Mouse (Mus musculus): Measurements from ENCODE around the gene Palm3. TPM values are rescaled to one million over a fixed set of nuclear protein-coding genes. Genes with fewer than 3 reads are reported as not detected.
A peak's percentile ranks its signal among the peaks of the same experiment; 100 is the strongest.
"Not testable (repeated sequence)": the region's sequence is repeated elsewhere in the genome, so short reads cannot be mapped to it uniquely, and the experiment has no call there.

The Palm3 gene
- polyA plus RNA-seq, 1 experiment from 2014 or later: 0.07 TPM

DNA sequence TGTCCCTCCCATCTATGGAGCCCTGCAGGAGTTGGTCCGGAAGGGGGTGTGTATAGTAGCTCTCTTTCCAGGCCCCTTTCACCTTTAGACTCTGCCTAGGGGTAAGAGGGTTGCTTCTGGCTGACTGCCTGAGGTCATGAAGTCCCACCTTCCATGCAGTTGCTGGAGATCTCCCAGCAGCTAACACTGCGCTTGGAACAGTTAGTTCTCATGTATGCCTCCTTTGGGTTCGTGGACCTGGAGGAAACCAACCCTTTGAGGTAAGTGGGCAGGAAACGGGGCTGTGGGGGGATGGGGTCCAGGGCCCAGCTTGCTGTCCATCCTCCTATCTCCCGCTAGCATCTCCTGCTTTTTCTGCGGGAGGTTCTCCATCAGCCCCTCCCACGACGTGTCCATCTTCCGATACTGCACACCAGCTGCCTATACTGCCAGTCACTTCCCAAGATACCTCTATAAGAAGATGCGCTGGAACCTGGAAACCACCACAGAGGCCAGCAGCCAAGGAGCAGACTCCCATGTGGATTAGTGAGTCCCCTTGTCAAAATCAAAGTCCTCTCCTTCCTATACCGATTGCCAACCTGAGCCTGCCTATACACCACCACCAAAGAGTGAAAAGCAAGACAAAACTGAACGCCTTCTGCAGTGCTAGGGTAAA lies 18.2 kb upstream of the Palm3 start:
- H3K79me2 ChIP-seq (ENCODE audit: inconsistent target): peaks cover 24% of the 10 kb centered on the region; the same call in 1 of the 2 replicates
- H3K36me3 ChIP-seq (ENCODE audit: inconsistent target): no peaks in the 10 kb centered on the region; the same call in 1 of the 2 replicates
- no peak overlapping the region for H3K4me3 ChIP-seq (ENCODE audit: inconsistent target)
- no peak overlapping the region for H3K27ac ChIP-seq
- WGBS (ENCODE audit: missing documents): 93% methylated on average over 12 of the region's 12 CpGs

- Histone ChIP-seq H3K36me3 (ENCODE audit: inconsistent target) (no peaks in the 10 kb centered on the region; the same call in 1 of the 2 replicates), H3K27ac (peak overlapping the region; percentile 86), H3K4me3 (ENCODE audit: inconsistent target) (peak overlapping the region; percentile 49), H3K79me2 (ENCODE audit: inconsistent target) (peaks cover 24% of the 10 kb centered on the region; the same call in 1 of the 2 replicates)
- WGBS (ENCODE audit: missing documents): 74% methylated on average over 6 of the region's 6 CpGs
Measured at GRCm38 (mm10) chr8:84003612-84004246, 17.5 kb upstream of the Palm3 start.

DNA sequence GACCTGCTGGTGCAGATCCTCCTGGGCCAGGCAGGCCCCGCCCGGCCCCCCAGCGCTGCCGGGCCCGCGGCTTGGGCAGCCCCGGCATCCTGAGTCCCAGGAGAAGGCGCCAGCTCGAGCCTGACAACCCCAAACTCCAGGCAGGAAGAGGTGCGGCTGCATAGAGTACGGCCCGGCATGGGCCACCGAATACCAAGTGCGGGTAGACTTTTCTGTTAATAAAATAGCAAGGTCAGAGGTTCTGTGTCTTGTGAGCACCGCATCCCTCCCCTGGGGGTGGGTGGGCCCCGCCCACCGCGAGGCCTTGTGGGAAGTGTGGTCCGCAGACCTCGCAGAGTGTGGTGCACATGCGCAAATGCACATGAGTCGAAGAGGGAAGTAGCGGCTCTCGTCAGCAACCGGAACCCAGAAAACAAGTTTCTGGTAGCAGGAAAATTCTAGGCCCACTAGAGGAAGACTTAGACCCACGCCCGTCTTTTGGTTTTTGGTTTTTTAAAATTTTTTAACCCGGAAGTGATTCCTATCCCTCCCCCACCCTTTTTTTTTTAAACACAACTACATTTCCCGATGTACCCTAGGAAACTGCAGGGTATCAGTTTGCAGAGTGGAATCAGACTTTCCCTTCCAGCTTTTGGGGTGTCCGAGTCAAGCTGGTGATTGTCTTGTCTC lies 16.6 kb upstream of the Palm3 start:
- WGBS (ENCODE audit: missing documents): 3% methylated on average over 30 of the region's 30 CpGs
- H3K27ac ChIP-seq: peak overlapping the region; percentile 86
- no peaks in the 10 kb centered on the region; the same call in 1 of the 2 replicates for H3K36me3 ChIP-seq (ENCODE audit: inconsistent target)
- peaks cover 18% of the 10 kb centered on the region; the same call in 1 of the 2 replicates for H3K79me2 ChIP-seq (ENCODE audit: inconsistent target)
- H3K4me3 ChIP-seq (ENCODE audit: inconsistent target): peak overlapping the region; percentile 49

DNA sequence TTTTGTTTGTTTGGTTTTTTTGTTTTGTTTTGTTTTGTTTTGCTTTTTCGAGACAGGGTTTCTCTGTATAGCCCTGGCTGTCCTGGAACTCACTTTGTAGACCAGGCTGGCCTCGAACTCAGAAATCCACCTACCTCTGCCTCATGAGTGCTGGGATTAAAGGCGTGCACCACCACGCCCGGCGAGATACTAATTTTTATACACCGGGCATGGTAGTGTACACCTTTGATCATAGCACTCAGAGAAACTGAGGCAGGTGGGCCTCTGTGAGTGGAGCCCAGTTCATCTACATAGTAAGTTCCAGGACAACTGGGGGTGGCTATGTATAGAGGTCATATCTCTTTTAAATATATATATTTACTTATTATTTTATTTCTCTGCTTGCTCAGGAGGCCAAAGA lies 15.8 kb upstream of the Palm3 start:
- H3K36me3 ChIP-seq (ENCODE audit: inconsistent target); H3K4me3 ChIP-seq (ENCODE audit: inconsistent target): not testable (repeated sequence)
- Histone ChIP-seq H3K27ac (peak overlapping the region; percentile 86), H3K79me2 (ENCODE audit: inconsistent target) (peaks cover 18% of the 10 kb centered on the region; the same call in 1 of the 2 replicates)
- 98% methylated on average over 7 of the region's 7 CpGs for WGBS (ENCODE audit: missing documents)

GRCm38 (mm10) chr8:84008362-84008761 lies 12.9 kb upstream of the Palm3 start:
- Histone ChIP-seq H3K4me3 (ENCODE audit: inconsistent target) (no peak overlapping the region), H3K27ac (no peak overlapping the region), H3K79me2 (ENCODE audit: inconsistent target) (peaks cover 9% of the 10 kb centered on the region; the same call in 1 of the 2 replicates), H3K36me3 (ENCODE audit: inconsistent target) (no peaks in the 10 kb centered on the region)
- 81% methylated on average over 7 of the region's 7 CpGs for WGBS (ENCODE audit: missing documents)

DNA sequence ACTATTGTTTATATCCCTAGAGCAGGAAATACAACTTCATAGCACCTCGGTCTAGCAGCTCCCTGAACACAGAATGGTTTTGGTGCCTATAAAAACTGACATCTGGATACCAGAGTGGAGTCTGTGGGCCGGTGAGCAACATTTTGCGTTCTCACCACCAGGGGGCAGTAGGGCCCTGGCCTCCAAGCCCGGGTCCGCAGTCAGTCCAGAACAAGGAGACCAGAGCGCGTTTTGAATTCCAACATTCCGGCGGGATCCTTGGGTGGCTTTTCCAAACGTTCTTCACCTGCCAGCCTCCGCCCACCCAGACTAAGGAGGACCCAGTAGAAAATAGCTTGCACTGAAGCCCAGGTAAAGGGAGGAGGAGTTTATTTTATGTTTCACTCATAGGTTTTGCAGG lies 11.4 kb upstream of the Palm3 start:
- Histone ChIP-seq H3K36me3 (ENCODE audit: inconsistent target) (no peaks in the 10 kb centered on the region), H3K4me3 (ENCODE audit: inconsistent target) (no peak overlapping the region), H3K27ac (no peak overlapping the region), H3K79me2 (ENCODE audit: inconsistent target) (no peaks in the 10 kb centered on the region)
- 2% methylated on average over 11 of the region's 11 CpGs for WGBS (ENCODE audit: missing documents)

DNA sequence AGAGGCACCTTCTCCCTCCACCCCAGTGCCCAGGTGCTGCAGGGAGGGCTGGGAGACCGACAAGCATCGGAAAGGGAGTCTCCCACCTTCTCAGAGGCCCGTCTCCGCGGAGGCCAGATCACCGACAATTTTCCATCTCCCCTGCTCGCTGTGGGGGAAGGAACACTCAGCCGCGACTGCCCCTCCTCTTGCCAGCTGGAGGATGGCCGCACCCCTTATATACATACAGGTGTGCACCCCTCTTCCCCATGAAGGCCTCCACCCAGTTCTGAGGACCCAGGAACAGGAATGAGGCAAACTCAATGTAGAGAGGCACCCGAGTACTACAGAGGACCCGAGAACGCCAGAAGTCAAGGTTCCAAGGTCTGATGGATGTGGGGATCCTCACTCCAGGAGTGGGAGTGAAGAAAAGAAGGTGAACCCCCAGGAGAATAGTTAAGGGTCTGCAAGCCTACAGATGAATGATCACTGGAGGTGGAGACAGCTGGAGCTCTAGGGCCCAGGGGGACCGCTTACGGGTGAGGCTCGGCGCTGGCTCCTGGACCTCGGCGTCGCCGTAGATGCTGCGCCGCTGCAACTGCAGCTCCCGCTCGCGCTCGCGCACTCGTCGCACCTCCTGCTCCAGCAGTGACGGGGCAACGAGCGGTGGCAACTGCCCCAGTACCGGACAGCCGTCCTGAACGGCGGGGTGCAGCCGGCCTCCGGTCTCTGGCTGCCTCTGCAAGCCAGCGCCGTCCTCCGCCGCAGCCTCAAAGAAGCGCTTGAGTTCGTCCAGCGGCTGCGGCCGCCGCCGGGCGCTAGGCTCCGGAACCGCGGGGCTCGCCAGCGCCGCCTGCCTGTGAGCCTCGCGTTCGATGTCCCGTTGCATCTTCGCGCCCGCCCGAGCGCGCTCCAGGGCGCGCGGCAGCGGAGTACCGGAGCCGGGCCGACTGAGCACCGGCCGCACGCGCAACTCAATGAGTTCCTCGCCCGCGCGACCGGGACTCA lies 10.4 kb upstream of the Palm3 start:
- 5% methylated on average over 72 of the region's 83 CpGs for WGBS (ENCODE audit: missing documents)
- Histone ChIP-seq H3K27ac (no peak overlapping the region), H3K36me3 (ENCODE audit: inconsistent target) (no peaks in the 10 kb centered on the region), H3K4me3 (ENCODE audit: inconsistent target) (no peak overlapping the region), H3K79me2 (ENCODE audit: inconsistent target) (no peaks in the 10 kb centered on the region)

GRCm38 (mm10) chr8:84011705-84012498 lies 9.4 kb upstream of the Palm3 start, which contains the start of gene 2210011C24Rik:
TSS of gene 2210011C24Rik (minus strand) at chr8:84012171.
- Histone ChIP-seq H3K36me3 (ENCODE audit: inconsistent target) (no peaks in the 10 kb centered on the region), H3K4me3 (ENCODE audit: inconsistent target) (peak within 1 kb of the TSS; percentile 30), H3K27ac (peak within 1 kb of the TSS; percentile 36; the same call in 1 of the 2 replicates), H3K79me2 (ENCODE audit: inconsistent target) (no peaks in the 10 kb centered on the region)
- WGBS (ENCODE audit: missing documents): 3% methylated on average over 40 of the region's 45 CpGs

GRCm38 (mm10) chr8:84012499-84013165 lies 8.6 kb upstream of the Palm3 start:
- Histone ChIP-seq H3K27ac (peak overlapping the region; percentile 36; the same call in 1 of the 2 replicates), H3K36me3 (ENCODE audit: inconsistent target) (no peaks in the 10 kb centered on the region), H3K4me3 (ENCODE audit: inconsistent target) (peak overlapping the region; percentile 30; the same call in 1 of the 2 replicates), H3K79me2 (ENCODE audit: inconsistent target) (no peaks in the 10 kb centered on the region)
- 26% methylated on average over 34 of the region's 35 CpGs for WGBS (ENCODE audit: missing documents)

GRCm38 (mm10) chr8:84015833-84016232 lies 5.4 kb upstream of the Palm3 start:
- Histone ChIP-seq H3K36me3 (ENCODE audit: inconsistent target) (no peaks in the 10 kb centered on the region), H3K27ac (no peak overlapping the region), H3K79me2 (ENCODE audit: inconsistent target) (no peaks in the 10 kb centered on the region), H3K4me3 (ENCODE audit: inconsistent target) (no peak overlapping the region)
- 93% methylated on average over 5 of the region's 5 CpGs for WGBS (ENCODE audit: missing documents)

- Histone ChIP-seq H3K4me3 (ENCODE audit: inconsistent target) (no peak overlapping the region), H3K27ac (no peak overlapping the region), H3K36me3 (ENCODE audit: inconsistent target) (no peaks in the 10 kb centered on the region), H3K79me2 (ENCODE audit: inconsistent target) (no peaks in the 10 kb centered on the region)
- 67% methylated on average over 9 of the region's 9 CpGs for WGBS (ENCODE audit: missing documents)
Measured at GRCm38 (mm10) chr8:84019738-84020137, 1.5 kb upstream of the Palm3 start.

GRCm38 (mm10) chr8:84021569-84021968 lies 298 bp downstream of the Palm3 start:
- 72% methylated on average over 9 of the region's 12 CpGs for WGBS (ENCODE audit: missing documents)
- Histone ChIP-seq H3K79me2 (ENCODE audit: inconsistent target) (no peaks in the 10 kb centered on the region), H3K27ac (no peak overlapping the region), H3K36me3 (ENCODE audit: inconsistent target) (no peaks in the 10 kb centered on the region), H3K4me3 (ENCODE audit: inconsistent target) (no peak overlapping the region)

DNA sequence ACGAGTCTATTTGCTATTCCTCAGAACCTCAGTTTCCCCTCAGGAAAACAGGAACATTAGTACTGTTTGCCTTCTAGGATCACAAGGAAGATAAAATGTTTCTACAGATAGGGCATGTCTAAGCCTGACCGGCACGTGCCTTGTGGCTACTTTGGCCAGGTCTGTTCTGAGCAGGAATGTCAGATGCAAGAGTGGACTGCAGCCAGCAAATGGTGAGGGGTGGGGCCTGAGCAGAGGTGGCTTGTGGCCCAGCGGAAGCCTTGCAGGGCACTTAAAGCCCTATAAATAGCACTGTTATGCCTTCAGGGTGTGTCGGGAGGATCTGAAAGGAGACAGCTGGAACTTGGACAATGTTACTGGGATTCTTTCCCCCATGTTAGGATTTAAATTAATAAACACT lies 1.8 kb downstream of the Palm3 start:
- H3K36me3 ChIP-seq (ENCODE audit: inconsistent target): no peaks in the 10 kb centered on the region
- H3K4me3 ChIP-seq (ENCODE audit: inconsistent target): no peak overlapping the region
- H3K79me2 ChIP-seq (ENCODE audit: inconsistent target): no peaks in the 10 kb centered on the region
- H3K27ac ChIP-seq: no peak overlapping the region
- 19% methylated on average over 5 of the region's 5 CpGs for WGBS (ENCODE audit: missing documents)
